Mouse (Mus musculus): ENCODE results near the gene Vmo1.
"Not testable (repeated sequence)": the region's sequence is repeated elsewhere in the genome, so short reads cannot be mapped to it uniquely, and the experiment has no call there.

Vmo1 gene

DNA sequence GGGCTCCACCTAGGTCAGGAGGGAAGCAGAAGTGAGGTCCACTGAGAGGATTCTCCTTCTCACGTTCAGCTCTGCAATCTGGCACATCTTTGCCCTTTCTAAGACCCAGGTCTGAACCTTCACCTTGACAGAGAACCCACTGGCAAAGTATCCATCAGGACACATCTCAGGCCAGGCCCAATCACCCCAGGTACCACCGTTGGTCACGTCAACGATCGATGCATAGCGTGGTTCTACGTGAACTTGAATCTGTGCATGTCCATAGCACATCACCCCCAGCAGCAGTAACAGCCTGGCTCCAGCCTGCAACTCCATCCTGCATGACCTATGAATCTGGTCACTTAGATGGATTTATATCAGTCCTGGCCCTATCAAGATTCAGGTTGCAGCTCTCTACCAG lies at the start of gene Vmo1:
Gene Vmo1, minus strand, starts transcription at position 329 of the 400 bp plus-strand sequence.
- DNase-seq (ENCODE audit: low spot score in 2 of 2), result no peak

DNA sequence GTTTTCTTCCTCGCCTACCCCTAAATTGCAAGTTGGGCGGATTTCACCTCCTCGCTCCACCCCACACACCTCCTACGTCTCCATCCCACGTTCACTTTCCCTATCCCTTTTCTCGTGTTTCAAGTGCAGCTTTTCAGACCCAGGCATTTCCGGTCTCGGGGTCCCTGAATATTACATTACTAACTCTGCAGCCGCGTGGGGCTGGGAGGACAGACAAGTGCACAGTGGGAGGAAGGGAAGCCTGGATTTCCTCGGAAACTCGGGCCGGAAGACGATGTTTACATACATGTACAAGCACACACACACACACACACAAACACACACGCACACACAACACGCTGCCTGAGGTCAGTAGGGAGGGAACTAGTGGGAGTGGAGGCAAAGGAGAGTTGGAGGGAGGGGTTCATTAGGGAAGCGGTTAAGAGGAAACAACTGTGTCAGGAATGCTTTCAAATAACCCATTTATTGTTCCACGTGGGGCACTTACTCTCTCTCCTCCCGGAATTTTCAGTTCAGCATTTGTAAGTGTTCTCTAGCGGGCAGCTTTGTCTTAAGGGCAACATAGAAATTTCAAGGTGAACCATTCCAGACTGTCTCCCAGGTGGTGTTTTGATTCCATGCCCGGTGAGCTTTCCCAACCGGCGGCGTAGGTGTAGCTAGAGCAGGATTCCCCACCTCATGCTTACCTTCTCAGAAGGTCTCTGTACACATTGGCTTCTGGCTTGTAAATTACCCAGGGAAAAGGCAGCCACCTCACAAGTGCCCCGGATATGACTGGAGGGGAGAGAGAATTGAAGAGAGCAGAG lies 49.3 kb upstream of the Vmo1 start:
- DNase-seq (ENCODE audit: low spot score in 2 of 2), result no peak

DNA sequence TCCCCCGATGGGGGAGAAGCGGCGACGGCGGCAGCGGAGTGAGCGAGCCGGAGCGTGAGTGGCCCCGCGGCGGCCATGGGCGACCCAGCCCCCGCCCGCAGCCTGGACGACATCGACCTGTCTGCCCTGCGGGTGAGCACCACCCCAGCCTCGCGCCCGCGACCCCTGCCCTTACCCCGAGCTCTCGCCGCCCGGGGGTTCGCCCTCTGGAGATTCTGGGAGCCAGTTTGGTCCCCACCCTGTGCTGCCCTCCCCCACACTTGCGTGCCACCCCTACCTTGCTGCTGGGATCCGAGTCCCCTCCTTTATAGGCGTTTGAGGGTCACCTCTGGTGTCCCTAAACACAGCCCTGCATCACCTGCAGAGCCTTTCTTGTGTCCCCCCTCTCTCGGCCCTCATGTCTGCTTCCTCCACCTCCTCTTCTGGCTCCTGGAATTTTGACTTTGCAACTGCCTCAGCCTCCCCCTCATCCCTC lies 48.6 kb upstream of the Vmo1 start:
- no peak for DNase-seq (ENCODE audit: low spot score in 2 of 2)

DNA sequence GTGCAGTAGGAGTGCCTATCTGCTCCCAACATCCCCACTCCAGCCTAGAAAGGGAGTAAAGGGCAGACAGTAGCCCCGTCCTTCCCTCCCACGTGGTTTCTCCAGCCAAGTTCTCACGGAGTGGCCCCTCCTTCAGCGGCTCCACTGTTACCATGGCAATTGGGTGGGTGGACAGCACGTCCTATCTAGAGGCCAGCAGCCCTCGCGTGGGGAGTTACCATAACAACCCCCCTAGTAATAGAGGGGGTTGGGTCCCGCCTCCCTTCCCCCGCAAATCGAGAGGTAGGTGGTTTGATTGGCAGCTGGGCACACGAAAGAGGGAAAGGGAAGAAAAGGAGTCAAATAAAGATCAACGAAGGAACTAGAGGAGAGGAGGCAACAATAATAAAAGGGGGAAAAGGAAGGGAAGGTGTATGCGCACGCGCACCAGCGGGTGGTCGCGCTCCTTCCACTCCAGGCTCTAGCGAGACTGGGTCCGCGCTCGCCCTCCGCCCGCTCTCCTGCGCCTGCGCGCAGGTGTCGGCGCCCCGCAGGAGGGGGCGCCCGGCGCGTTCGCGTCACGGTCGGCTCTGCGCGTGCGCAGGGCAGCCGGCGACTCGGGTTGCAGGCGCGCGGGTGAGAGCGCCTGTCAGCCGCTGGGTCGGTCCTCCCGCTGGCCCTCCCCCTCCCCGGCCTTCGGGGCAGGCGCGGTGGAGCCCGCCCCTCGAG lies 48.0 kb upstream of the Vmo1 start, which contains the start of gene Mink1:
Gene Mink1, plus strand, starts transcription at position 595 of the 708 bp plus-strand sequence.
- DNase-seq (ENCODE audit: low spot score in 2 of 2), result peak; percentile 87 to 91

DNA sequence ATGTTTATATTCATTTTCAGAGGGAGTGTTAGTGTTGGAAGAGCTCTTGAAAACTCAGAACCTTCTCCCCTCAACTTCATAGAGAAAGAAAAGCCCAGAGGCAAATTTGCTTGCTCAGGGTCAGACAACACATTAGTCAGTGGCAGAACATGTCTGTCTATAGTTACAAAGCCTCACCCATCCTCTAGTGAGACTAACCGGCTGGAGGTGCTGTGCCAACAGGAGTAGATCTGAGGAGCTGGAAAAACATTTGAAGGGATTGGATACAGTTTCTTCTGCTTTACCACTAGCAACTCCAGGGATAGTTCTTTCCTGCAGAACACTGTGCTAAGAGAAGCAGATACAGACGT lies 47.5 kb upstream of the Vmo1 start:
- no peak for DNase-seq (ENCODE audit: low spot score in 2 of 2)

DNA sequence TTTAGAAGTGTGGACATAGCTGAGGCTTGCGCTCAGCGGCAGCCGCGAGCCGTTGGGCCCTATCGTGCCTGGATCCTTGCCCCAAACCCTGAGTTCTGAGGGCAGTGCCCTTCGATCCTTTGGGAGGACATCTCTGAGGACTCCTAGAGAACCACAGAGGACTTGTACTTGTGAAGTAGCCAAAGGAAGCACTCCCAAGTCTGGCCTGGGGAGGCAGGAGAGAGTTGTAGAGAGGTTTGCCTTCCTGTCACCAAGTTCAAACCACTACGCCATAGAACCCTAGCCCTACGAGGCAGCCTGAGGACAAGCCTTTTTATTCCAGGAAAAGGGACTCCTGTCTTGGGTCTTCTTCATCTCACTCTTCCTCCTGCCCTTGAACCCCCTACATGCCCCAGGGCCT lies 43.1 kb upstream of the Vmo1 start:
- no peak for DNase-seq (ENCODE audit: low spot score in 2 of 2)

DNA sequence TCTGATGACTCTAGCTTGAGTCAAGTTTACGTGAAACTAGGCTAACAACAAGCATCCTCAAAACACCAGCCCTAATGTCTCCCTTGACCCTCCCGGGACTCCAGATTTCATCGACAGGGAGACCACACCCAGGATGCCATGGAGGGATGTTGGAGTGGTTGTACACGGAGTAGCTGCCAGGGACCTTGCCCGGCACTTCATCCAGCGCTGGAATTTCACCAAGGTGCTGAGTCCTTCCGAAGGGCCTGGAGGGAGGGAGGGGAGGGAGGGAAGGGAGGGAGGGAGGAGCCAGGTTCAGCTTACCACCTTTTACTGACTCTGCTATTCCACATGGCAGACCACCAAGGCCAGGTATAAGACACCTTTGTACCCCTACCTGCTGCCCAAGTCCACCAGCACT lies 39.5 kb upstream of the Vmo1 start:
- no peak for DNase-seq (ENCODE audit: low spot score in 2 of 2)

DNA sequence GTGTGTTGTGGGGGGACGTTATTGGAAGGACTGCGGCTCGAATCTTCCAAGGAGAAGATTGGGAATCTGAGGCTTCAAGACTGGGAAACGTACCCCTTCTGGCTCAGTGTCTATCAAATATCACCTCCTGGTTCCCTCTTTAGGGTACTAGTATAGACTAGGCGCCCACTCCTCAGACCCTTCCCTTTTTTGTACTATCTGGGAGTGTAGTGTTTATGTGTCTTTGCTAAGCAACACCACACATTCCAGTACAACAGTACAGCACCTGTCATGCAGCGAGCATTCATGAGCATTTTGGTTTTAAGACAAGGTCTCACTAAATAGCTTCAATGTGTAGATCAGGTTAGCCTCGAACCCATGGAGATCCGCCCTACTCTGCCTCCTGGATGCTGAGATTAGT lies 37.1 kb upstream of the Vmo1 start:
- DNase-seq (ENCODE audit: low spot score in 2 of 2), result no peak

DNA sequence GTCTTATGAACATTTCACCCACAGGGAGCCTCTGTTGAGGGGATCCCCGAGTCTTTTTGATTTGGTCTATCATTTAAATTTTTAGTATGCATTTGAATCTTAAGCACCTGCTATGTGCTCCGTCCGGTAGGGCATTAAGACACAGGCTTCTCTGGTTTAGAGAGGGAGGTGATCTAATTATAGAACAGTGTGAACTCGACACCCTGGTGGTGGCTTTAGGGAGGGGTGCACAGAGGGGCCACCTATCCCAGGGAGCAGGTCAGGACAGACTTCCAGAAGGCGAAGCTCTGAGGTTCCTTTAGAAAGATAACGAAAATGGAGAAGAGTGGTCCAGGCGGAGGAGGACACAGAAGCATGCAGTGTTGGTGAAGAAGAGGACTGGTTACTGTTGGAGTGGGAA lies 30.1 kb upstream of the Vmo1 start:
- no peak for DNase-seq (ENCODE audit: low spot score in 2 of 2)

DNA sequence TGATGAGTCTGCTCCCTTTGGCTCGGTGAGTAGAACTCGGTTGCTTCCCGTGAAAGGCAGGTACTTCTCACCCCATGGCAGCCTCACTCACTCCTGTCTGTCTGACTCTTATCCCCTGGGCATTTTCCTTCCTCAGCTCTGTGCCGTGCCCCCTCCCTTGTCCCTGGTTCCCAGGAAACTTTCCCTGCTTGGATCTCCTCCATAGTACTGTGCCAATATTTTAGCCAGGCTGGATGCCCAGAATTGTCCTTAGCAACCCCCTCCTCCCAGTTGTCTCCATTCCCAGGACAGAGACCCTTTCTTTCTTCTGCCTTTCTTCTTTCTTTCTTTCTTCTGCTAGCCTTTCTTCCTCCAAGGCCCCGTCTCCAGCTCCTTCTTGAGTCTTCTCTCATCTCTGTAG lies 27.0 kb upstream of the Vmo1 start:
- peak in 1 of 2 experiments; percentile 20 for DNase-seq (ENCODE audit: low spot score in 2 of 2)

DNA sequence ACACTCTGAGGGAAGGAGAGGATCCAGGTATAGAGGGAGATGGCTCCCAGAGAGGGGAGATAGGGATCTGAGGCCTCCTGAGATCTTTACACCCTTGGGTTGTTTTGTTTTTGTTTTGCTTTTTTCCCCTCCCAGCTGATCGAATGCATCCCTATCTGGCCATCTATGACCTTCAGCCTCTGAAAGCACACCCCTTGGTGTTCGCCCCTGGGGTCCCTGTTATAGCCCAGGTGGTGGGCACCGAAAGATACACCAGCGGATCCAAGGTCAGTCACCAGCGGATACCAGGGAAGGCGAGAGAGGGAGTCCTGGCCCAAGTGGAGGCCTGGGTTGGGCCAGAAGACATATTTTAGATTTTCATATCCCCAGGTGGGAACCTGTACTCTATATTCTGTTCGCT lies 26.5 kb upstream of the Vmo1 start:
- DNase-seq (ENCODE audit: low spot score in 2 of 2), result no peak

DNA sequence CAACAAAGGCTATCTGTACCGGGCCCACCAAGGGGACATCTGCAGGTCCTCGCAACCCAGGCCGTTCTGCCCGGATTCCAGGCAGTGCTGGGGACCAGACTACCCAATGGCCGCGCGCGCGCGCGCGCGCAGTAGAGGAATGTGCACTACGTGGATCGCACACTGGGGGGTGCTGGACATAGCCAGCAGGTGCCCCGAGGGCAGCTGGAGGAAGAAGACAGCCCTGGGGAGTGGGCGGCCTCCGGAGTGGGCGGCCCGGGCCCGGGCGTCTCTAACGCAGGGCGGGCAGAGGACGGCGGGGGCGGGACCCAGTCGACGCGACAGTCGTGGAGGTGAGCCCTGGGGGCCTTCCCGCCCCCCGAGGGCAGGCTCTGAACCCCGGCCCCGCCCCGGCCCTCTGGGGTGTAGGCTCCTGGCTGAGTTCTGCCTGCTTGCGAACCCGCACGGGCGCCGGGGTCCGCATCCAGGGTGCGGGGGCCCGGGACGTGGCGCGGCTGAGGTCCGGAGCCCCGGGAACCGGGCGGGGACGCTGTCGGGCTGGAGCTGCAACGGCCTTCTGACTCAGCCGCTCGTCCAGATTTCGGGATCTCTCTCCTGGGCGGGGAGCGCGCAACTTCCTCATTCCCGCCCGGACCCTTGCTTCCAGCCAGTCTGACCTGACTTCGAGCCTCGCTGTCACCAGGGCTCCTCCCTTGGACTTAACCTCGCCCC lies 25.6 kb upstream of the Vmo1 start, which contains the start of gene Pld2:
Gene Pld2, plus strand, starts transcription at position 188 of the 711 bp plus-strand sequence.
- DNase-seq (ENCODE audit: low spot score in 2 of 2), result peak; percentile 67

DNA sequence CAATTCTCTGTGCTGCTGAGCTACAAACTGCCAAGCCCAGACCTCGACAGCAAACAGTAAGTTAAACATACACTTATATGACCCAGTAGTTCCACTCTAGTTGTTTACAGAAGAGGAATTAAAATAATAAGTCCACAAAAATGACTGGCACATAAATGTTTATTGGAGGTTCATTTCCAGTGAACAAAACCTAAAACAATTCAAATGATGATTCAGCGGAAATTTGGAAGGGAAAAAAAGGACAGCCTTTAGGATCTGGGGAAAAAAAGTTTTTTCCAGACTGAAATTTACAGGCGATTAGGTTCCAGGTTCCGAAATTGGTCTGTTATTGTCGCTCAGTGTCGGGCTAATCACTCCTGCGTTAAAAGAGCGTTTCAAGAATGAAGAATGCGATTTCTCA lies 25.0 kb upstream of the Vmo1 start:
- DNase-seq (ENCODE audit: low spot score in 2 of 2), result no peak

DNA sequence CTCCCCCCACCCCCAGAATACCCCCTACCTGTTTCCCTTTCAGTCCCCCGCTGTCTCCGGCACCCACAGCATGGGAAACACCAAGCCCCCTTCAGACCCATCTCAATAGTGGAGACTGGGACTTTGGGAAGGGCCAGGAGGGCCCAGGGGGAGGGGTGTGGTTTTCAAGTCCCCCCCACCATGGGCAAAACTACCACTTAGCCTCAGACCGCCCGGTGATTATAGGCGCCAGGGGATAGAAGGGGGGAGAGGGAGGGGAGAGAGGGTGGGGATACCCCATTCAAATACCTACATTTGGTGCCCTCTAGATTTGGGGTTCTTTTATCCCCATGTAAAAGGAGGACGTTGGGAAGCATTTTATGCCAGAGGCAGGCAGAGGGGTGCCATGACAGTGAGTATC lies 18.4 kb upstream of the Vmo1 start, which contains the start of gene Gm40193:
Gene Gm40193, minus strand, starts transcription at position 101 of the 400 bp plus-strand sequence.
- DNase-seq (ENCODE audit: low spot score in 2 of 2), result no peak

DNA sequence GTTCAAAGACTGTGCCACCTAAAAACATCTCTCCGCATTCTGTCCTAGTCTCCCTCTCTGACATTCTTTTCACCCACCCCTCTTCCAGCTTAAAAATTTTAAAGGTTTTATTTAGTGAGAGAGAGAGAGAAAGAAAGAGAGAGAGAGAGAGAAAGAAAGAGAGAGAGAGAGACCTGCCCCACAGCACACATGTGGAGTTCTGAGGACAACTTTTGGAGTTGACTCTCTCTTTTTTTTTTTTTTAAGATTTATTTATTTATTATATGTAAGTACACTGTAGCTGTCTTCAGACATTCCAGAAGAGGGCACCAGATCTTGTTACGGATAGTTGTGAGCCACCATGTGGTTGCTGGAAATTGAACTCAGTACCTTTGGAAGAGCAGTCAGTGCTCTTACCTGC lies 16.6 kb upstream of the Vmo1 start:
- not testable (repeated sequence) for DNase-seq (ENCODE audit: low spot score in 2 of 2)

DNA sequence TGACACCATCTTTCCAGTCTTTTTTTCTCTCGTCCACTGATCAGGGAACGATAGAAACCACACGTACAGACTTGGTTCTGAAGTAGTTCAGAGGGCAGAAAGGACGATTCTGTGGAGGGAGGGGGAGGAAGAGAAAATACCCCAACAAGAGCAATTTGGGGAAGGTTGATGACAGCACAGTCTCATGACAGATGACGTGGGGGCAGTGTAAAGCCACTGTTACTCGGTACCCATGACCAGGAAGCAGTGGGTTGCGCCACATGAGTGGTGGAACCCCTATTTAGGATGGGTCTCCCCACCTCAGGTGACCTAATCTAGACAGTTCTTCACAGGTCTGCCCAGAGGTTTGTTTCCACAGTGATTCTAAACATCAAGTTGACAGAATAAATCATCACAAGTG lies 14.2 kb upstream of the Vmo1 start:
- DNase-seq (ENCODE audit: low spot score in 2 of 2), result no peak

DNA sequence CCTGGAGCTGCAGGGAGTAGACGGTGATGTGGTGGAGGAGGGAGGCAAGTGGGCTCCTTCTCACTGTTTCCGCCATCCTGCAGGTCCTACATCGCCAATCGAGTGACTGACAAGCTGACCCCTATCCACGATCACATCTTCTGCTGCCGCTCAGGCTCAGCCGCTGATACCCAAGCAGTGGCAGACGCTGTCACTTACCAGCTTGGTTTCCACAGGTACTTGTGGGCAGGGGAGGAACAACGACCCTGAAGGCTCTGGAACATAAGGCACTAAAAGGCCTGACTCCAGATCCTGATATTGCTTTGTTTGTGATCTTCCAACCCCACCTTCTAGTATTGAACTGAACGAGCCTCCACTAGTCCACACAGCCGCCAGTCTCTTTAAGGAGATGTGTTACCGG lies 11.8 kb upstream of the Vmo1 start:
- DNase-seq (ENCODE audit: low spot score in 2 of 2), result no peak

DNA sequence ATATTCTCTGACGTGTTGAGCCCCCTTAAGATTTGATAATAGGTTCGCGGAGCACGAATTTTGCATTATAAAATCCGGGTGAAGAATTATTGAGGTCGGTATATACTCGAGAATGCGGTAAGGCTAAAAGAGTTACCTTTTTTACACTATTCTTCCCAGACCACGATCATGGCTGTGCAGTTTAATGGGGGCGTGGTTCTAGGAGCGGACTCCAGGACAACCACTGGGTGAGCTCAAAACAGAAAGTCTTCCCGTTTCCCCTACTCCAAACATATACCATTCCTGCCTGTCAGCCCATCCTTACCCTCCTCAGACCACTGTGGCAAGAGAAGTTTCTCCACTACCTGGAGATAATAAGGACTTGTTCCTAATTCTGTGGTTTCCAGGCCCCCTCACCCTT lies 11.3 kb upstream of the Vmo1 start:
- DNase-seq (ENCODE audit: low spot score in 2 of 2), result no peak

DNA sequence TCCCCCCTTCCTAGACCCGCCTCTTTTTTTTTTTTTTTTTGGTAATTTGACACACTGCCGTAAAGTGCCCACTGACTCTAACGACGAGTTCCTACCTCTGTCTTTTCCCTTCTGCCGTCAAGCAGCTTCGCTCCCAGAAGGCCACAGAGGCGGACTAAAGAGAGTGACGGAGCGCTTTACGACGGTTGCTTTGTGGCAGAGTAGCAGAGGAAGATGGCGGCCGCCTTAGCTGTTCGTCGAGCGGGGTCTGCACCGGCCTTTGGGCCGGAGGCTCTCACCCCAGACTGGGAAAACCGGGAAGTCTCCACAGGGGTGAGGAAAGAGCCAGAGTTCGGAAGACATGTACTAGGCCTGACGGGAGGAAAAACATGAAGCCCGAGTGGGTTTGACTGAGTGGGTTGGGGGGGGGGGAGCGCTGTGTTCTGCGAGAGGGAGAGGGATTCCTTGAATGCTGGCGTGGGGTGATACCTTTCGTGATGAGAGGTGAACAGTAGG lies 10.8 kb upstream of the Vmo1 start, which contains the start of gene Psmb6:
Gene Psmb6, plus strand, starts transcription at position 184 of the 495 bp plus-strand sequence.
- peak; percentile 91 to 95 for DNase-seq (ENCODE audit: low spot score in 2 of 2)

DNA sequence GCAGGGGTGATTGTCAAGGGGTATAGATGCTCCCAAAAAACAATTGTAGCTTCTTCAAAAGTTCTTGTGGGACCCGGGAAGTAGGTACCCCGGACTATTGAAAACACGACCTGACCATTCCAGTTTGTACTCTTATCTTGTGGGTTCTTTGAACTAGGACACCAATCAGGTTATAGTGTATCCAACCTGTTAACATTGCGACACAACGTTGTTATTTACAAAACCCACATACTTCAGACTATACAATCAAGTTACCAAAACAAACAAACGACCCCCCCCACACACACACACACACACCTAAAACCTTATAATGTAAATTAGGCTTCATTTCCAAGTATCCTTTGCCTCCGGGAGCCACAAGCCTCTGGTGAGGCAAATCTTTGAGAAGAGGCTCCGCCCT lies 10.4 kb upstream of the Vmo1 start:
- DNase-seq (ENCODE audit: low spot score in 2 of 2), result no peak

DNA sequence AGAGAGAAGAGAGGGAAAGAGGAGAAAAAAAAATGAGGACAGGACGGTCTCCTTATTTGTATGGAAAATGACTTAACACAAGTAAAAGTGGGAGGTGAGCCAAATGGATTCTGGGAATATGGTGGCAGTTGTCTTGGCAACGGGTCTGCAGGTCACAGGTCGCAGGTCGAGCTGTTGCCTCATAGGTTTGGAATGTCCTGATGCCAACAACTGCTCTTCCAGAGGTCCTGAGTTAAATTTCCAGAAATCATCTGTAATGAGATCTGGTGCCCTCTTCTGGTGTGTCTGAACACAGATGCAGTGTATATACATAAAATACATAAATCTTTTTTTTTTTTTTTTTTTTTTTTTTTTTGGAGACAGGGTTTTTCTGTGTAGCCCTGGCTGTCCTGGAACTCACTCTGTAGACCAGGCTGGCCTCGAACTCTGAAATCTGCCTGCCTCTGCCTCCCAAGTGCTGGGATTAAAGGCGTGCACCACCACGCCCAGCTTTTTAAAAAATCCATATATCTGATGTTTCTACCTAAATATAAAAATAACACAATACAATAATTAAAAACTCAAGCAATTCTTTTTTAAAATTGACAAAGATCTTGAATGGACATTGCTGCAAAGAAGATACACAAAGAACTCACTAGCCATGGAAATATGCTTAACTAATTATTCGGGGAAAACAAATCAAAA lies 9.0 kb upstream of the Vmo1 start:
- DNase-seq (ENCODE audit: low spot score in 2 of 2), result not testable (repeated sequence)

All from frontal cortex, postnatal 36 days (tissue).